Mouse (Mus musculus): Measurements from ENCODE around the gene Lmna. TPM values are rescaled to one million over a fixed set of nuclear protein-coding genes. Genes with fewer than 3 reads are reported as not detected.

Lmna gene
- total RNA-seq (2021) = 97.6 and 99.3 TPM in 2 replicates
- long read RNA-seq, experiment 1, transcript Lmna-203 (10 exons, 2,021 nt) = major isoform, 148 of 338 reads
- long read RNA-seq, experiment 1, transcript Lmna-201 (12 exons, 3,156 nt) = minor isoform, 108 of 338 reads
- long read RNA-seq, experiment 1, transcript Lmna-207 (2 exons, 543 nt) = minor isoform, 5 of 338 reads
- long read RNA-seq, experiment 1, partial matches to known transcripts = 63 of 338 reads
- long read RNA-seq, experiment 1, other reads (novel, unspliced or antisense) = 13 of 338 reads
- long read RNA-seq, experiment 2, transcript Lmna-203 (10 exons, 2,021 nt) = major isoform, 103 of 300 reads
- long read RNA-seq, experiment 2, transcript Lmna-201 (12 exons, 3,156 nt) = minor isoform, 87 of 300 reads
- long read RNA-seq, experiment 2, transcript Lmna-205 (3 exons, 3,948 nt) = minor isoform, 5 of 300 reads
- long read RNA-seq, experiment 2, partial matches to known transcripts = 84 of 300 reads
- long read RNA-seq, experiment 2, other reads (novel, unspliced or antisense) = 20 of 300 reads

DNA sequence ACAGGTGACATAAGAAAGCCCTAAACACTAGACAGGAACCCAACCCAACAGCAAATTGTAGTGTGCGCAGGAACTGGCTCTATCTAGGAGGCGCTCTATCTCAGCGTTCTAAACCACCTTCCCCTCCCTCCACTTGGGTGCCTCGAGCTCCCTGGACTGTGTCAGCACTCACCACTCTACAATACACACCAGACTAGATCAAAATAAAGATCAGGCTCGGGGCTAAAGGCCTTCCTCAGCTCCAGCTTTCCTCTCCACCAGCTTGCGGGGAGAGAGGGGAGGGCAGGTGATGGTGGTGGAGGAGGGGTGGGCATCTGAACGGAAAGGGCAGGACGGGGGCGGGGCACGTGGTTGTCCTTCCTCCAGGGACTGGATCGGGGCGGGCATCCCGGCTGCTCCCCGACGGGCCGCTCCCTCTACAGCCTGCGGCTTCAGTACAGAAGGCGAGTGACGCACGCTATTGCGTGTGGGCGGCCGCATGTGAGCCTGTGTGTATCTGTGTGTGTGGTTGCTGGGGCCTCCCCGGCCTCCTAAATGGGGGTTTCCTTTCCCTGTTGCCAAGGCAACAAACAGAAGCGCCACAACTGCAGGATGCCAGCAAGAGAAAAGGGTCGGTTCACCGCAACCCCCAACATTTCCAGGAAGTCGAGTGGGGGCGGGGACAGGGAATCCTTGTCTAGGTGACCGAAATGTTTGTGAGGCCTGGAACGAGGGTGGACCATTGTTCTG is at the start of gene Lmna:
Gene Lmna (minus strand): TSS at position 265 of the 729 bp plus-strand sequence.
- DNase-seq = peak; percentile 99

GRCm38 (mm10) chr3:88556616-88557015 is 46.9 kb upstream of the Lmna start:
- no peak for DNase-seq

DNA sequence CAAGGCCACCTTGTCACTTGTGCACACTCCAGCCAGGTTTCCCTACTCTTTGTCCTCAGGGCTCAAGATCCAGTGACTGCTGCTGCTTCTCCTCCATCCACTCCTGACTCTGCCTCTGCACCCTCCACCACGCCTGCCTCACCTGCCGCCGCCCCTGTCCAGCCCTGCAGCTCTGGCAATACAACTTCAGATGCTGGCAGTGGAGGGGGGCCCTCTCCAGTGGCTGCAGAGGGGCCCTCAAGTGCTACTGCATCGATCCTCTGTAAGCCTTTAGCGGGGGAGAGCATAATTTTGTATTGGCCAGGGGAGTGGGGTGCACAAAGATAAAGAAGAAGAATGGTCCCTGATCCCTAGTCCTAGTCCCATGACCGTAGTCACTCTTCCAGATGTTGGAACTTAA is 46.0 kb upstream of the Lmna start:
- no peak for DNase-seq

- no peak for DNase-seq
Measured at GRCm38 (mm10) chr3:88555069-88555605, 45.4 kb upstream of the Lmna start.

GRCm38 (mm10) chr3:88553880-88554586 is 44.3 kb upstream of the Lmna start:
- DNase-seq = no peak

GRCm38 (mm10) chr3:88553525-88553879 is 43.7 kb upstream of the Lmna start, which contains the start of gene Ubqln4:
TSS of gene Ubqln4 (plus strand) at chr3:88553758.
- peak; percentile 96 for DNase-seq

- DNase-seq = peak; percentile 99
Measured at GRCm38 (mm10) chr3:88552676-88553524, 43.1 kb upstream of the Lmna start, which contains the start of gene Lamtor2. TSS of gene Lamtor2 (minus strand) at chr3:88553074.

DNA sequence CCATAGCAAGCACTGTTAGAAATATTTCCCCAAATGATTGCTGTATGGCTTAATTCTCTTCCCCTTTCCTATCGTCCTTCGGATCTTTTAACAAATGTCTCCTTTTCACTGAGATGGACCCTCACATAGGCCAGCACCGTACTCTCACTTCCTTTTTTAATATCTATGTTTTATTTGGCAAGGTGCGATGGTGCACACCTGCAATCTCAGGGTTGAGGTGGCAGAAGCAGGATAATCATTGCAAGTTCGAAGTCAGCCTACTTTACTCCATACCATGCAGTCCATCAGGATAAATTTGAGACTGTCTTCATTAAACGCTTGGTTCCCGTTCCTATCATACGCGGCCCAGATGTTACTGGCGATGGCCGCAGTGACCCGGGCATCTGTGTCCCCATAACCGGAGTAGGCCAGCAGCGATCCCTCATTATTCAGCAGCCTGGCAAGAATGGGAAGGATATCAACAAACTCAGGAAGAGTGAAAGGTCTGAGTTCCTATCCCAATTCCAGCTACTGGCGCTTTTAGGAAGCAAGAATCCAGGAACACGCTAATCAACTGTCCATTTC is 42.4 kb upstream of the Lmna start:
- DNase-seq = no peak

DNA sequence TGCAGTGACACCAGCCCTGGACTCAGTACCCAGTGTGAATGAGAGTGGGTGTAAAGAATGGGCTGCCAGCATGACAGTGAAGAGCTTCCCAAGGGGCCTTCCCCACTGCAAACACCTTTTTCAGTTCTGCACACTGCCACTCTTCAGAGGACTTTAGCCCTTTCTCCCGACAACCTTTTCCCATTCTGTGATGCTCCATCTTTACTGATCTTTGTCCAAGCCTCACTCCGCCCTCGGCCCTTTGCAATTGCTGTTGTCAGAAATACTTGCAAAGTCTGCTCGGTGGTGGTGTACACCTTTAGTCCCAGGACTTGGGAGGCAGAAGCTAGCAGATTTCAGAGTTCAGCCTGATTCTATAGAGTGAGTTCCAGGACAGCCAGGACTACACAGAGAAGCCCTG is 41.8 kb upstream of the Lmna start:
- DNase-seq = no peak

GRCm38 (mm10) chr3:88548180-88548917 is 38.6 kb upstream of the Lmna start, which contains the start of gene Rab25:
TSS of gene Rab25 (minus strand) at chr3:88548300.
- no peak for DNase-seq

DNA sequence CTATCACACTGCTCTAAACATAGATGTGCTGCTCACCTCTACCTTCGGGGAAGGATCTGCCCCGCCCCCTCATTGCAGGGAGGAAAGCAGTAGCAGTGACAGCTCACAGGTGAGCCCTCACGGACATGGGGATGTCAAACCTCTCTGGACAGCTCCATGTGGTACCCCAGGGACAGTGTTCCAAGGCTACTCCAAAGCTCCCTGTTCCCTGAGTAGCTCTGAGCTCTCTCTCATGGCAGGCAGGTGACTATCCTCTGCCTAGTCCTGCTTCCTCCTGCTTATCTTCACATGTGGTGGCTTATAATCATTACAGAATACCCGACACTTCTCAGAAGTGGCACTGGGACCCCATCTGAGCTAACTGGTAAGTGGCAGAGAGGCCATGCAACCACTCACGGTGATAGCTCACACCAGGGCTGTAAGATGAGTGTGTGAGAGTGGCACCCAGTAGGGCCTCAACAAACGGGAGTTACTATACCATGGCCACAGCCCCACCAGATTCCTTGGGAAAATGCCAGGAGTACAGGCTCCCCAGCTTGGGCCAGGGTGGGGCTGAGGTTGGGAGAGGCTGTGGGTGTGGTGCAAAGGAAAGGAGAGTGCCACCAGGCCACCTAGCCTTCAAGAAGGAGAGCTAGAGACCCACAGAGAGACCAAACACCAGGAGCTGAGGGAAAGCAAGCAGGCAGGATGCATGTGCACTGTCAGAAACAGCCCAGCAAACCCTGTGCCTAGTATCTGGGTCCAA is 37.1 kb upstream of the Lmna start:
- DNase-seq = no peak

DNA sequence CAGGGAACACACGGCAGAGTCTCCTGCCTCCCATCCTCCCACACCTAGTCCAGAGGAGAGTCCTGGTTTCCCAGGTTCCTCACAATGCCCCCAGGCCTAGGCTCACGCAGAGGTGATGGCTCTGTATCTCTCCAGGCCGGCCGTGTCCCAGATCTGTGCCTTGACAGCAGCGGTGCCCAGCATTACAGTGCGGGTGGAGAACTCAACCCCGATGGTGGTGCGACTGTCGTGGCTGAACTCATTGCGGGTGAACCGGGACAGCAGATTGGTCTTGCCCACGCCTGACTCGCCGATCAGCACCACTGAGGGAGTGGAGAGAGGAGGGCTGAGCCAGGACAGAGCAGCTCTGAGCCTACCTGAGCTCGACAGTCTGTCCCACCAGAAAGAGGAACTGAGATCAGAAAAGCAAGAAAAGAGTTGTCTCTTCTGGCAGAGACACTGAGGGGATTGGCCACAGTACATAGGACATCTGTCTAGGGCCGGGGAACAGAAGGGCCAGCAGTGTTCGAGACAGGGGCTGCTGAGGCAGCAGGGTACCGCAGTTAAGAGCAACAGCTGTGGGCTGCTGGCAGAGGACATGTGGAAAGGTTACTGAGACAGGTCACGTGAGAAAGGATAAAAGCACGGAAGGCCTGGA is 35.3 kb upstream of the Lmna start:
- no peak for DNase-seq

DNA sequence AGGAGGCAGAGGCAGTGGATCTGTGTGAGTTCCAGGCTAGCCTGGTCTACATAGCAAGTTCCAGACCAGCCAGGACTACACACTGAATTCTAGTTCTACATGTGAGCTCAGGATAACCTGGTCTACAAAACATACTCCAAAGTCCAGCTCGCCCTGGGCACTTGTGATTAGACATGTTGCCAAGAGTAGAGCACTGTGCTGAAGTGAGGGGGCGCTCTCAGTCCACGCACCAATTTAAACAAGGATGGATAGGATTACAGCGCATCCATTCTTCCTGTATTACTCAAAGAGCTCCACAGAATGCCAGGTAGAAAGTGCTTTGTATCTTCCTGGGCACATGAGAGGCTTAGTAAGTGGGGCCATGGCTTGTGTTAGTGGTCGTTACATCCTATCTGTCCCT is 34.8 kb upstream of the Lmna start:
- DNase-seq = peak; percentile 63

DNA sequence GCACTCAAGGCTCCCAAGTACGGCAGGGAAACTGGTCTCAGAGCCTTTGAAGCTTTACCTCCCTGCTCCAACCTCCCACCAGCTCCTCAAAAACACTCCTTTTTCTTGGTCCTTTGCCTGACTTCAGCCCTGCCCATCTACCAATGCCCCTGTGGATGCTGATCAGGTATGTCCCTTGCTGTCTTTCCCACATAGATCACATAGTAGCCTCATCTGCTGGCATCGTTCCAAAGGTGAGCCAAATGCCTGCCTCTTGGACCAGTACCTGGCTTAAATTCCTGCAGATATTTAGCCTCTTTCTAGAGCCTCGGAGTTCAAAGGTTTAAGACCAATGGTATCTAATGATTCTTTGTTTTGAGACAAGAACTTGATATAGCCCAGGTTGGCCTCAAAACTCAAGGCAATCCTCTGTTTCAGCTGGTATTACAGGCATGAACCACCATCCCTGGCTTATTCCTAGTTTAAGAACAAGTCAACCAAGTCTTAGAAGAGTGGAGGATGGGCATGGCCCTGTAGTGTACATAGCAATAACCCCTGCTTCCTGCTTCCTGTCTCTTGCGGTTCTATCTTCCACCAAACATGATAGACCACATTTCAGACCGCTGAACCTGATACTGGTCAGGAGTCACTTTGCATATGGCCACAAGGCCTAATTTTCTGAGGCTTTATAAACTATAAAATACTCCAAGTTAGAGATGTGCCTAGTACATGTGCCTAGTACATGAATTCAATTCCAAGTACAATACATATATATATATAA is 34.1 kb upstream of the Lmna start:
- no peak for DNase-seq

DNA sequence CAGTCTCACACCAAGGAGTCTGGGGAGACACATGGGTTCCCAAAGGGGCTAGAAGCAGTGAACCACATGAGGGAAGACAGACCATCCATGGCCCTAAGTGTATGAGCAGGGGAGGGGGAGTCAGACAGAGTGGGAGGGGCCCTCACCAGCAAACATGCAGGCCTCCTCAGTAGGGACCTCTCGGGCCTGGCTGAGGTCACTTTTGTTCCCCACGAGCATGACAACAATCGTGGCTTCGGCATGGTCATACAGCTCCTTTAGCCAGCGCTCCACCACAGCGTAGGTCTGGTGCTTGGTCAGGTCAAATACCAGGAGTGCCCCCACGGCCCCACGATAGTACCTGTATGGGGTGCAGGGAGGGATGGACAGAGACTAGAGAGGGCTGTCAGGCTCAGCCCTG is 33.4 kb upstream of the Lmna start:
- DNase-seq = no peak

DNA sequence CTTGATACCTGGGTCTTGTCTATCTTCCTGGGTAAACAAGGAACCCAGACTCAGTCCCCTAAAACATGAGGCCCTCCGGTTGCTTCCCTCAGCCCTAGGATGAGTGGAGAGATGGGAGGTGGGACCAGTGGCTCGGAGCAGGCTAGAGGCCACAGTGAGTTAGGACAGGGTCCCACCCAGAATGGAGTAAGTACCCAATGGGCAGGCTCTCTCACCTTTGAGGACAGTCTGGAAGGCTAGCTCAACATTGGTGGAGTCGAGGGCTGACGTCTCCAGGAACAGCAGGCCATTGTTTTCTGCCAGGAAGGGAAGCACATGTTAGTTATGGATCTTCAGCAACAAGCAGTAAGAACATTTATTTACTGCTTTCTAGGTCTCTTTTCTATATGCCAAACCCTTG is 32.7 kb upstream of the Lmna start:
- no peak for DNase-seq

DNA sequence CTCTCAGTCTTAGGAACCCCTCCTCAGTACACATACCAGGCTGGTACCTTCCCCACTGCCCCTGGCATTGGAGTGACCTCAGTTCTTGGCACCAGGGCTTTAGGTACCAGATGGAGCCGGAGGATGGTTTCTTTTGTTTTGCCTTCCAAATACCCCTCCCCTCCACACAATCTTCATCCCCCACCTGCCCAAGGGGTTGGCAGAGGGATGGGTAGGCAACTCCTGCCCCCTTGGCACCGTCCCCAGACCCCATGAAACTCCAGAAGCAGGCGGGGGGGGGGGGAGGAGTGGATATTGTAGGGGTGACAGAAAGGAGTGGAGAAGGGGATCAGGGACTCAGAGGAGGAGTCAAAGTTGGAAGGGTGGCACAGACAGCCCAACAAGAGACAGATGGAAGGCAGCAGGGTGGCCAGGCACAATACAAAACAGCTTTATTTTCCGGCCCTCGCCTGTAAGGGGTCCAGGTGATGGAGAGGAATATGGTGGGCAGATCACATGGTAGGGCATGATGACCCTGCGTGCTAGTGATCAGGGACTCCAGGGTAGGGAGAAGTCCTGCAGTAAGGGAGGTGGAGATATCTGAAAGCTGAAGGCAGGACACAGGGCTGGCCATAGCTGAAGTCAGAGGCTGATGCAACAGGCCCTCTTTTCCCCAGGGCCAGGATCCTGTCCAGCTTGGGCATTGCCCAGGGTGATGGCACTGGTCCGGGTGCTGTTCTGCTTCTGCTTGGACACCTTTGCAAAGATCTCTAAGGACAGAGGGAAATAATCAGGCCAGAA is 32.1 kb upstream of the Lmna start:
- peak; percentile 61 for DNase-seq
